Mouse (Mus musculus): ENCODE data around the gene Rassf6.
"Not testable (repeated sequence)": the region's sequence is repeated elsewhere in the genome, so short reads cannot be mapped to it uniquely, and the experiment has no call there.

Gene Rassf6

DNA sequence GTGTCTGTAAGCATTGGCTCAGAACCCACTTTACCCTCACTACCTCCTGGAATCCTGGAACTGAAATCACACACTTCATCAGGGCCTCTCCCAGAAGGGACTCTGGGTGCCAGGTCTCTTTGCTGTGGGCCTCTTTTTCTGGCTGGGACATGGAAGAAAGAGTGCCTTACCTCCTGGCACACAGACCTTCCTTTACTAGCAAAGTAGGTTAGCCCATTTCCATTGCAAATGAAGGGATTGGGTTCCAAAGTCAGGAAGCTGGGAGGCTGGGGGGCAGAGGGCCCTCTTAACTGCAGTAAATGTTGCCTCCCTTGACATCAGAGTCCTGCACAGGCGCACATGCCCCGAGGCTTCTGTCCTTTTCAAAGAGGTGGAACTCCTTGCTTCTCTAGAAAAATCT, 17.2 kb downstream of the Rassf6 start:
- DNase-seq: no peak

DNA sequence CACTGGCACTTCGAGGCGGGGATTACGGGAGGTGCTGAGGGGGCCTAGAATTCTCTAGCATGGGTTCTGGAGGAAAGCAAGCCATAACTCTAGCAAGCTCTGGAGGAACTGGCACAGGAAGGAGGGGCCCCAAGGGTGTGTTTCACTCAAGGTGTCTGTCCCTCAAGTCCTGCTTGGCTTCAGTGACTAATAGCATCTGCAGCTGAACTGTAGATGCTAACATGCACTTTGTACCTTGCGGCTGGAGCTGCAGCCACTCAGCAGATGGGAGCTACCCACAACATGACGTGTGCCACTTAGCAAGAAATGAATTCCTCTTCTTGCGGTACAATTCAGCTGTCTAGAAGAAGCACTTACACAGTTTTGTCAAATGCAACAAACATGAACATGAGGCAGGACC, 18.7 kb downstream of the Rassf6 start:
- no peak for DNase-seq

DNA sequence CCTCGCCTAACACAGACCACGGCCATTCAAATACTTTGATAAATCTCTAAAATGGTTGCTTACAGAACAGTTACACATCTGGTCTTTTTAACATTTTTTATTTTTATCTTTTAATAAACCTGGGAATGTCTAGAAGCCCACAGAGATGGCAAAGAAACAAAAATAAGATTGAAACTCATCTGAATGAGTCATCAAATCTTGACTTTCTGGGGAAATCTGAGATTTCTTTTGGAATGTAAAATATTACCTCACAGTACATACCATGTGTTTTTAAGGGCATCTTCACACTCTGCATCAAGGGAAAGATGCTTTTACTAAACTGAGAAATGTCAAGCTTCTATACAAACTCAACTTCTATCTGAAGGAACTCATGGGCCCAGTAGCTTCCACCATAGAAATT, 19.1 kb downstream of the Rassf6 start:
- no peak for DNase-seq

DNA sequence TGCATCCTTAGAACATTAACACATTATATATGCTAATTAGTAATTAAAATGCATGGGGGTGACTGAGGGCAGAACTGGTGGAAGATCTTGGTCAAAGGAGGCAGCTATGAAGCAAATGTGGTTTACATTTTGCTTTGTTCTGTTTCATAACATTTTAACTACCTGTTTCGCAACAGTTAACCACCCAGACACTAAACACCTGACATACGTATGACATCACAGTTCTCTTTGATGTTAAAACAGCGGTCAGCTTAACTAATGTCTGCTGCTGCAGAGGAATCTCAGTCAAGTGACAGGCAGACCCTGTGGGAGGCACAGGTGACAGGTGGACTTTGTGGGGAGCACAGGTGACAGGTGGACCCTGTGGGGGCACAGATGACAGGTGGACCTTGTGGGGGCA, 22.6 kb downstream of the Rassf6 start:
- no peak for DNase-seq

DNA sequence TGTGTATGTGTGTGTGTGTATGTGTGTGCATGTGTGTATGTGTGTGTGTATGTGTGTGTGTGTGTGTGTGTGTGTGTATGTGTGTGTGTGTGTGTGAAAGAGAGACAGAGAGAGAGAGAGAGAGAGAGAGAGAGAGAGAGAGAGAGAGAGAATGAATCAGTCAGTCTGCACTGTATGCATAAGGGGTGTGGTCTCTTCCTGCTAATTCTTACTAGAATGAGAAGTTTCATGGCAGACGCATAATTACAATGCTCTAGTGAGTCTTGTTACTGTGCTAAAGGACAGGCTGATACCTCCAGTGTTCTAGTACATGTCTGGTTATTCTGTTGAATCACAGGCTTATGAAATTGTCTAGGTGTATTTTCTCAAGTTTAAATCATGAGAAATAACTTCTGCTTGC, 27.7 kb downstream of the Rassf6 start:
- DNase-seq: not testable (repeated sequence)

DNA sequence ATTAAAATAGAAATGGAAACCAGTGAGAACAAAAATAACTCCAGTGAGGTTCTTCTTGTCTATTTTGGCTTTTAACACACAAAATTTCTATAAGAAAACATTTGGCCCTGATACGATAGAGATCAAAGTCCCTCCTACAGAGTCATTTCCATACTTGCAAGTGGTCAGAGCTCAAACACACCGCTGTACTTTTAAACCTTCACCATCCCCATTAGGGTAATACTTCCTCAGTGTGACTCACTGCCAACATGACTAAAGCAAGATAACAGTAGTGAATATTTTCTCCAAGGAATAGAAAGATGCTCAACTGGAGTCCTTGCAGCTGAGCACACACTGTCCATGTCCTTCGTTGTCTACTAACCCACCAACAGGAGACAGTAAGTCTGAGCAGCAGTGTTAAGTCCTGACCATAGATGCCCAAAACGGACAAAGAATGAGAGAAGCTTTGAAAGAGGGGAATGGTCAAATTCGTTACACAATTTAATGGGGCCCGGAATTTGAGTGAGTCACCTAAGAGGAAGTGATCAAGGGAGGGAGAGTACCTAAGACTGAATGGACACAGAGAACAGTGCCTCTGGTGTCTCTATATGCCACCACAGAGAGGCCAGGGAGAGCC, 28.4 kb downstream of the Rassf6 start:
- no peak for DNase-seq

DNA sequence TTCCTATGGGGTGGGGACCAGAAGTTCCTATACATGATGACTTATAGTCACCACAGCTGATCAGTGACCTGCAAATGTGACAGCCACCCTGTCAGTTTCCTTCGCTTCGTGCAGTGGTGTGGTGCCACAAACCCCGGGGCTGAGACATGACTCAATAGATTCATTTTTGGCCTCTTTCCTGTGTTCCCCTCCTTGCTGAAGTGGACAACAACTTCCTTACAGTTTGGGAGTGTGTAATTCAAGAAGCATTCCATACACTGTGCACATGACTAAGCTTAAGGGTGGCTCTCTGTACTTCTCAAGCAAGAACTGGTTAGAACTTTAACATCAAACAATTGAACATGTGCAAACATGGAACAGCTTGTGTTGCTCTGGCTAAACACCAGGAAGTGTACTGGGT, 29.1 kb downstream of the Rassf6 start:
- no peak for DNase-seq

DNA sequence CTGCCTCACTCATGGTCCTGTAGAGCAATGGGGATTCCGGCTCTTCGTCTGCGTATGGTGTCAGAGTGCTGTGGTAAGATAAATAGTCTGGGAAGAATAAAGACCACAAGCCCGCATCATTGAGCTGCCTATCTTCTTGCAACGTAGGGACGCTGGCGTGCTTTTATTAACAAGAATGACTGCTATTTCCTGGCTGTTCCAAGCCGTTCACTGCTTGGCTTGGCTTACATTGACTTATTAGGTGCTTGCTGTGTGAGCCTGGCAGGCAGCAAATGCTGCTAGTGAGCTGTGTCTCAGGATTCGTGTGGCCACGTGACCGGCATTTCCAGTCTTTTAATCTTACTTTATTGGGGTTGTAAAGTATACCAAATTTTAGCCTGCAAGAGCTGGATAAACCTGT, 31.6 kb downstream of the Rassf6 start:
- no peak for DNase-seq

DNA sequence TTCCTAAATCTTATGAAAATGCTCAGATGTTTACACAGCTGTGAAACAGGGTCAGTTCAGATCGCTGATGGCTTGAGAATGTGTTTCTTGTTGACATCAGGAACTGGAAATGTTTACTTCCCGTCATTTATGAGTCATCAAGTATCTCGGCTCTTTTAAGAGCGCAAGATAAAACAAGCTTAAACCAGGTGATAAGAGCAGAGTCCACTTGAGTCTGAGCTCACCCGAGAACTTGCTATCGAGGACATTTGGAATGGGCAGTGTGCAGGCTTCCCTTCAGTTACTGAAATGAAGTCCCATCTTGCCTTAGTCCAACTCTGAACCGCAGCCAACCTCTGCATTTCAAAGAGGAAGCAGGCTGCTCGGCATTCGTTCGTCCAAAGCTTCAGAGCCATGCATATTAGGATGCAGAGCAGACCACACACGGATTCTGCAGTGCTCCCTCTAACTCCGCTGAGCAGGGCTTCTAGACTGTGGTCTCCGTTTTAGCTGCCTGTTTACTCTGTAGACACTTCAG, 37.0 kb downstream of the Rassf6 start:
- no peak for DNase-seq

DNA sequence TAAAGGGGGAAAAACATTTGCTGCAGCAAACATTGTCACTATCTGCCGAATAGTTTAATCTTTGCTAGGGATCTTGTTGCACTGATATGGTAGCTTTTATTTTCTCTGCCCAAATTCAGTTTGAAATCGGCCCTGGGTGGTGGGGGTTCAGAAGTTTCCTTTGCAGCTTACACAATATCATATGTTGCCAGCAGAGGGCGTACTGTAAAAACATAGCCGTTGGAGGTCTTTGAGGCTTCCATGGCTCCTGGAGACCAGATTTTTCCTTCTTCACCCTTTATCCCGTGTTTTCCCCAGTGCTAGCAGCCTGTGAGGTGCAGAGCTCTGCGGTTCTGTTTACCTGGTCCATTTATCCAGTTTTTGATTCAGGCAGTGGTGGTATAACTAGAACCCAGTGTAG, 39.0 kb downstream of the Rassf6 start:
- no peak for DNase-seq

DNA sequence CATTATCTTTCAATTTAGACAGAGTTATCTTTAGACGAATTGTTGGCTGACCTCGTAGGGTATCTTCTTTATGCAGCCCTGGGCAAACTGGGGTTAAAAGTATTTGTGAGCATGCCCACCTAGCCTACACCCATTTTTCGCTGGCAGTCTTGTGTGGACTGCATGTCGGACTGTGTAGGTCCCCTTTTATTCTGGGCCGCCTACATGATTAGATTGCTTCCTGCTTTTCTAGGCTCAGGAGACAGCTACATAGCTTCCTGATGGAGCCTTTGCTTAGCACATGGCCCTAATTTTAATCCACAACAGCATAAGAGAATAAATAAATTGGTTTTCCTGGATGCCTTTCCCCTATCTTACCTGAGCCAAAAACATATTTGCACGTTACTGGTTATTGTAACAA, 44.3 kb downstream of the Rassf6 start:
- DNase-seq: no peak

DNA sequence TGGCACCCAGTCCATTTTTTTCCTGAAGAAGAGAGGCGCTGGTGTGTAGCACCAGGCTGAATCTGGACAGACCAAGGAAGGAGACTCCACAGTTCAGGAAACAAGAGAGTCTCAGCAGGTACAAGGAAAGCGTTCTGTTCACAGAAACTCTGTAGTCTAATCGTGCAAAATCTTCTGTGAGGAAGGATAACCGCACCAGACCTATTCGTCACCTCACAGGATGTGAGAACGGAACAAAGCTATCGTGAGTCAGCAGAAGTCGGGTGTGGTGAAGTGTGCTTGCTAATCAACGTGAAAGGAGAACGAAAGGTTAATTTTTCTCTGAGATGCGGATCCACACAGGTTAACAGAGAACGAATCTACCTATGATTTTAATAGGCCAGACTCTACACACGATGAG, 45.5 kb downstream of the Rassf6 start:
- DNase-seq: no peak

DNA sequence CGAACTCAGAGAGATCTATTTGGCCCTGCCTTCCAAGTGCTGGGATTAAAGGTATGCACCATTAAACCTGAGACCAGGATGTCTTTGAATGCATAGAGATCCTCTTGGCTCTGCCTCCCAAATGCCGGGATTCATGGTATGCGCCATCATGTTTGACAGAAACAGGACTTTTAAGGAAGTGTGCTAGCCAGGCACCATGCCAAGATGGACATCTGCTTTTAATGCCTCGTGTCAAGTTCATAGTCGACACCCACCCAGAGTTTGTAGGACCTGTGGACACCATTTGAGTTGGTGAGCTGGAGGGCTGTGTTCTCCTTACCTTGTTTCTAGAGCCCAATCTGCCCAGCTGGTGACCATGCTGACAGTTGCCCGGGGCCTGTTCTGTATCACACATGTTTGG, 48.5 kb downstream of the Rassf6 start:
- DNase-seq: no peak

DNA sequence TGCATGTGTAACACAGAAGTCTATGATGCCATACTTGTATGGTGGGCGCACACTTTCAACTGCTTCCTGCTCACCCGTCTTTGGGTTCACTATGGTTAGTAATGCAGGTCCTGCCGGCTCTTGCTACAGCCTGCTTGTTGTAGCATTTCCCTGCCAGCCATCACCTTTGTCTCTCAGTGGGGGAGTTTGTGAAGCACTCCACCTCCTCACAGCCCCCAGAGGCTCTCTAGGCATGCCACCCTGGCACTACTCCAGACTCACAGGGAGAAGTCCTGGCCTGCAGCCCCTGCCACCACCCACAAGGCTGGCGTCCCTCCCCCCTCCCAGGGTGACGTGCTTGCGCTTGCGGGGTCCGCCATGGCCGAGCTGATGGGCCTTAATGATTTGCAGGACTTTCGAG, 49.8 kb downstream of the Rassf6 start:
- no peak for DNase-seq

DNA sequence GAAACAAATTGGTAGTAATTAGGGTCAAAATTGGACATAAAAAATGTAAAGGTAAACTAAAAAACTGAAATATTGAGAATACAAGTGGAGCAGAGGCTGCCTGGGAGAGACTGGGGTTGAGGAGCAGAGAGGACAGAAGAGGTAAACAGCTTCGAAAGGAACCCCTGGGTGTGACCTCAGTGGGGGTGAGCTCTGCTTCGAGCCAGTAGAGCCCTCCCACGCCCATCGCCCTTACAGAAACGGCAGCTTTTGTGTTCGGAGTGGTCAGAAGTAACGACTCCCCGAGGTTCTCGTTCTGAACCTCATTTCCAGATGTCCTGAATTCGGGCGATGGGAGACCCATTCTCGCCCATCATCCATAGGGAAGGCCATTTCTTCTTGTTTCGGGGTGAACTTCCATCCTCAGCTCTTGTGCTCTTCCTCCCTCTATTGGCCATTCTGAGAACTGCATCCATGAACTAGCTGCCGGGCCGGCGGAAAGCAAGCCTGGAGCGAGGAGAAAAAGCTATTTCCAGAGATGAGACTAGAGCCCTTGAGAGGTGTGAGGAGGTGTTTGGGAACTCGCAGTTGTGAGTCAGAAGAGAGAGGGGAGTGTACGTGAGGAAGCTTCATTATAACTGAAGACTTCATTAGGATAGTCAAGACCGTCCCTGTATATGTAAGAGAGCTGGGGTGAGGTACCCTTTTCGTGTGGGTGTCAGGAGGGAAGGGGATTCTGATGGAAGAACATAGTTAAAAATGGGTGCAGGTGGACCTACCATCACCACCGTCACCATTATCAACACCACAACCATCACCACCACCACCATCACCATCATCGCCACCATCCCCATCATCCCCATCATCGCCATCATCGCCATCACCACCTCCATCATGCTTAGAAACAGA, 51.5 kb downstream of the Rassf6 start:
- DNase-seq: peak; percentile 28 to 32

DNA sequence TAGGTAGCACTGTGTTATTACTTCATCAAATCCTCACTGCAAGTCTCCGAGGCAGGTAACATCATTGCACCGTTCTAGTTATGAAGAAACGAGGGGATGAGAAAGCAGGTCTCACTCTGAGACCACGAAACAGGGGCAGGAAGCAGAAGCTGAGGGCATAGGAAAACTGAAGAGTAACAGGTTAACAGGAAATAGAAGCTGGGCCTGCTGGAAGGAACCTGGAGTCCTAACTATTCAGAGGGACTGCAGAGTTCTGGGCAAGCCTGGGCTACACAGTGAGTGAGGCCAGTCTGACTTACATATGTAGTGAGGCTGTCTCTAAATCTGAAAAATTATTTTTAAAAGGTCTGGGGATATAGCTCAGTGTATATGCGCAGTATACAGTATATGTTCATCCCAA, 52.4 kb downstream of the Rassf6 start:
- DNase-seq: no peak

DNA sequence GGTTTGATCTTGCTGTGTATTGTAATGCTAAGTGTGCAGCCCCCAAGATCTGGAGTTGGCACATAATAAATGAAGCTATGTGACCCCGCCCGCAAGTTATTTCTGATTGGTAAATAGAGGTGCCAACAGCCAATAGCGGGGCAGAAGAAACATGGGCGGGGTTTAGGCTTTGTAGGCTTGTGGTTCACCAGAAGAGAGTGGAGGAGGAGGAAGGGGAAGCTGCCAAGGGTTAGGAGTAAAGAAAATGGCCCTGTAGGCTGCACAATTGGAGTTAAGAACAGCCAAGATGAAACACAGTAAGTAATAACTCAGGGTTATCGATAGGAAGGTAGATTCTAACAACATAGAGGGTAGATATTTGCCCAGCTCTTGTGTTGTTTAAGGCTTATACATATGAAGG, 53.9 kb downstream of the Rassf6 start:
- no peak for DNase-seq

DNA sequence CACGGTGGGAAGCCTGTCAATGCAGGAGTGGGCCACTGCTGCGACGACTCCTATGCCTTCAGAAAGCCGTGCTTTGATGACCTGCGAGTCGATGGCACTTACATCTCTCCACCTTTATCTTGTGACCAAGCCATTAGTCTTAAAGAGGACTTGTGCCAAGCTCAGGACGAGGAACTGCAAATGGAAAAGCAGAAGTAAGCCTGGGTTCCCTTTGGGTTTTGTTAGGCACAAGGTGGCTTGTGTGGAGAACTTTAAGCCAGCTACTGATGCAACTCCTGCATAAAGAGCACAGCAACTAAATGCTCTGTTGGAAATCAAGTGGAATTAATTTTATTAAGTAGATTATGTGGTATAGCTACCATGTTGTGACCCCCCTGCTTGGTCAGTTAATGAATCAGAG, 55.7 kb downstream of the Rassf6 start:
- DNase-seq: no peak

DNA sequence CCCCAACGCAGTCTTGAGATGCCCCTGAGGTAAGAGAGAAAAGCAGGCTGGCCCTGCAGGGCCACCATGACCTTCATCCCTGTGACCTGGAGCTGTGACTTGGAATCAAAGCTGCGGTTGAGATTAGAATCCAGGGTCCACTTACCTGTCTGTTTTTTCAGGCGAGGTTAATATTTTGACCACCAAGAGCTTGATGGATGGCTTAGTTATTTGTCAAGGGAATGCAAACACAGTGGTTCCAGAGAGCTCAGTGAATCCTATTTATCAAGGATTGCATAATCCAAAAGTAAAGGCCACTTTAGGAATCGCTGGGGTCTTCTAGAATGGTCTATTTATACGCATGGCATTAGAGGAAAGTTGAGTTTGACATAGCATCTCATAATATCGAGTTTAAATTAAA, 58.3 kb downstream of the Rassf6 start:
- DNase-seq: no peak

DNA sequence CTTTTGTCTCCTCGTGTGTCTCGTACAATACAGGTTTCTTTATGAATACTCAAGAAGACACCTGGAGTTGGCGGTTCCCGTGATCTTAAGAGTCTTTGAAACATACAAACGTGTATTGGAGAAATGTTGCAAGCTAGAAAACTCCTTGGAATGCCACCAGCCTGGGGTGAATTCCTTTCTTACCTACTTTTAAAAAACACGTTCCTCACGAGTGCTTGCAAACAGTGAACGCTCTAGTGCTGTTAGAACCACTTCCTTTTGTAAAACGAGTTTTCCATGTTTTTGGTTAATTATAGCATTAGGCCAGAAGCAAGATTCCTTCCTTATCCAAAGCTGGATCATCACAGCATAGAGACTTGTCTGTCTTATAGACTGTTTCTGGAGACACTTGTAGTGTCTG, 60.9 kb downstream of the Rassf6 start:
- DNase-seq: no peak

DNA sequence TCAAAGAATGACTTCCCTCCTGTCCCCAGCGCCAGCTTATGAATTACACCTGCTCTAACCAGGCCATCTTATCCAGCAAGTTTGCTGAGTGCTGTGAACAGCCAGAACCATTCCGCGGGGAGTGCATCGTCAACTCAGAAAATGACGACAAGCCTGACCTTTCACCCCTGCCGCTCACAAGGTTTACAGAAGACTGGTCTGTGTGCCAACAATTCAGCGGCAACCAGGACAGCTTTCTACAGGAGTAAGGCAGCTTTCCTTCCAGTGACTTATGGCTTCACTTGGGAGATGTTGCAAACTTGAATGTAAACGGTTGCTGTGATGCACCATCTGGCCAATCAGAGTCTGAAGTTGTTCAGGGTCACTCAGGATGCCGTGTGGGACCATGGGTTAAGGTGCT, 62.7 kb downstream of the Rassf6 start:
- DNase-seq: no peak

DNA sequence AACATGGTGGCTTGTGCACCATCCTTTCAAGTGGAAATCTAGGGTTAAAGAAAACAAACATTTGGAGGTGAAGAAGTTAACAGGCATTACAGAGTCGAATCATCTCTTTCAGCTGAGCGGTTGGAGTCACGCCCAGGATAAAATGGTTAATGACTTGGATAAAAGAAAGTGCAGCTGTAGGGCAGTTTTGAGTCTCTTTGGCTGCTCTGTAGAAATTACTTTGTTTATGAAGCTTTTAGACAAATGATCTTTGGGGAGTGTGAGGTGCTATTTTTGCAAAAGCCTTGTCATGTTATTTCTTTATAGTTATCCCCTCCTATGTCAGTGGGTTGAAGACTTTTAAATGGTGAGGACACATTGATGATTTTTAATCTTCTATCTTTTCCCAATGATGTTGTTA, 69.2 kb downstream of the Rassf6 start:
- DNase-seq: no peak

DNA sequence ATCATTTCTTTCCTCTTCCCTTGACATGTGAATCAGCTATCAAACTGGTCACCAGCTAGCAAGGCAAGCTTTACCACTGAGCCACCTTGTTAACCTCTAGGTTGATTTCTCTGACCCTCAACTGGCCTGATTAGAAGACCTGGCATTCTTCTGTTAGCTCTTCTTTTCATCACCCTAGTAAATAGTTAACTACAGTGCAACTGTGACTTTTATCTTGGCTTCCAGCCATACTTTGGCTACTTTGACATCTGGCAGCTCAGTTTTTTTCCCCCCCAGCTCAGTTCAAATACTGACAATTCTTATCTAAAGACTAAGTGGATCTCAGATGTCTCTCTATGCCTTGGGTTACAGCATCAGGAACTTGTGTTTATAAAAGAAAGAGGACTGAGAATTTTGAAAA, 72.1 kb downstream of the Rassf6 start:
- DNase-seq: no peak

DNA sequence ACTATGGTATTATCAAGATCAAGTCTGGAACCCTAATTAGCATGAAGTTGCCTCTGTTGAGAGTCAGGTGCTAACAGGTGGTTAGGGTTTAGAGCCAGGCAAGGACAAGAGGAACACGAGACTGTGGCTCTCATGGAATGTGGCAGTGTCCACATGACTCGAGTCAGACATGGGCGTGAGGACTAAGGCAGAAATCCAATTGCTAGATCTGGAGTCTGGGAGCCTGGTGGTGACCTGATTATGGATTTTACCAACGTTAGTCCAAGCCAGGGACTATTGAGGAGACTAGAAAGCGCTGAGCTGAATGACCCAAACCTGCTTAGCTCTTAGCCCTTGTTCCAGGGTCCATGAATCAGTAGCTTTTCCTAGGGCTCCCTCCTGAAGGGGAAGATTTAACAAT, 72.7 kb downstream of the Rassf6 start:
- no peak for DNase-seq

DNA sequence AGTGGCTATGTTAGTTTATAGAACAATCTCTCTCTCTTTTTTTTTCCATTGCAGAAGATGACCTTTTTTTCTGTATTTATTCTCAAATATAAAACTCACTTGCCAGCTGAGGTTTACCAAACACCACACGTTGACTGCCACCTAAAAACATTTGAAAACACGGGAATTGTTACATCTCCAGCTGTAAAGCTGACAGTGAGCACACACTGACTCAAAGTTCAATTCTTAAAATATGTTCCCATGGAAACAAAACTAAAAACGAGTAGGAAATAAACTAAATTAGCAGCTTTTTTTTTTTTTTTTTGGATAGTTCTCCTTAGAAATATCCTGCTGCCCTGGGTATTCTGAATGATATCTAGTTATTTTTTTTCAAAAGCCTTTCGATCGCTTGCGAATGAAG, 75.3 kb downstream of the Rassf6 start:
- DNase-seq: no peak

Data from thymus, postnatal 36 days (tissue).